Mouse (Mus musculus) MEL (cell line): Measurements from ENCODE around the gene Slc4a8. TPM values are rescaled to one million over a fixed set of nuclear protein-coding genes. Genes with fewer than 3 reads are reported as not detected.
"Not testable (repeated sequence)": the region's sequence is repeated elsewhere in the genome, so short reads cannot be mapped to it uniquely, and the experiment has no call there.

Experiments used
- DNase-seq: peaks from one replicate; pipeline ENCODE4 v3.0.0; 2011; ENCODE audit warnings: low read depth, low spot score
- H3K27ac ChIP-seq: 2 replicates; pipeline ENCODE4 v1.5.1; 2012; ENCODE audit warnings: low read depth, mild to moderate bottlenecking, control low read depth, low read length, moderate library complexity; ENCODE audit not compliant: control insufficient read depth
- H3K27me3 ChIP-seq, 2 experiments: fragments of 150-350 bp in 1 of 2; sonication (generic) in 1 of 2; 2 replicates each; pipeline ENCODE4 v1.6.1; 2012; ENCODE audit warnings: low read length in 2 of 2, mild to moderate bottlenecking in 2 of 2, improper control_type of control experiment in 1 of 2, moderate library complexity in 1 of 2; ENCODE audit not compliant: insufficient read depth in 2 of 2, control insufficient read depth in 1 of 2
- H3K36me3 ChIP-seq, 2 experiments: 2 replicates each; pipeline ENCODE4 v1.6.1; 2012 to 2014; ENCODE audit warnings: low read length in 2 of 2, improper control_type of control experiment in 1 of 2, inconsistent platforms in 1 of 2, mild to moderate bottlenecking in 1 of 2; ENCODE audit not compliant: insufficient read depth in 2 of 2, control insufficient read depth in 1 of 2
- H3K4me1 ChIP-seq, 2 experiments: fragments of 150-350 bp in 1 of 2; sonication (generic) in 1 of 2; 2 replicates each; pipeline ENCODE4 v1.6.1; 2012; ENCODE audit warnings: low read length in 2 of 2, improper control_type of control experiment in 1 of 2, mild to moderate bottlenecking in 1 of 2; ENCODE audit not compliant: insufficient read depth in 2 of 2, control insufficient read depth in 1 of 2
- H3K4me3 ChIP-seq, 2 experiments: fragments of 150-350 bp in 1 of 2; sonication (generic) in 1 of 2; 2 replicates each; pipeline ENCODE4 v1.5.1; 2012; ENCODE audit warnings: low read depth in 2 of 2, low read length in 2 of 2, mild to moderate bottlenecking in 2 of 2, moderate library complexity in 2 of 2, control low read depth in 1 of 2, improper control_type of control experiment in 1 of 2; ENCODE audit not compliant: control insufficient read depth in 1 of 2, insufficient read depth in 1 of 2
- H3K79me2 ChIP-seq: 2 replicates; pipeline ENCODE4 v1.6.1; 2012; ENCODE audit warnings: mild to moderate bottlenecking, low read length, moderate library complexity; ENCODE audit not compliant: control insufficient read depth, poor library complexity, insufficient read depth
- H3K9ac ChIP-seq: 2 replicates; pipeline ENCODE4 v1.6.1; 2012; ENCODE audit warnings: low read depth, mild to moderate bottlenecking, control low read depth, low read length, moderate library complexity; ENCODE audit not compliant: control insufficient read depth, poor library complexity, severe bottlenecking
- H3K9me3 ChIP-seq: fragments of 150-350 bp; sonication (generic); replicated peaks from 2 replicates; pipeline ENCODE4 v1.6.1; 2012; ENCODE audit warnings: mild to moderate bottlenecking, low read length, improper control_type of control experiment, moderate library complexity; ENCODE audit not compliant: insufficient read depth
- CTCF ChIP-seq, 3 experiments: IDR thresholded peaks in 2 of 3; conservative IDR thresholded peaks in 1 of 3; 2 replicates each; pipeline ENCODE4 v1.5.1; 2011 to 2012; ENCODE audit warnings: low read length in 3 of 3, low read depth in 2 of 3, mild to moderate bottlenecking in 2 of 3, improper control_type of control experiment in 1 of 3, inconsistent platforms in 1 of 3, mixed read lengths in 1 of 3, moderate library complexity in 1 of 3; ENCODE audit not compliant: control insufficient read depth in 1 of 3, insufficient read depth in 1 of 3, poor library complexity in 1 of 3, severe bottlenecking in 1 of 3
- GABPA ChIP-seq: IDR thresholded peaks from 2 replicates; pipeline ENCODE4 v1.6.1; 2012; ENCODE audit warnings: low read depth, mild to moderate bottlenecking, inconsistent platforms, low read length, improper control_type of control experiment, moderate library complexity
- GATA1 ChIP-seq: IDR thresholded peaks from 2 replicates; pipeline ENCODE4 v1.6.1; 2011; ENCODE audit warnings: low read depth, low read length, improper control_type of control experiment
- NELFE ChIP-seq: IDR thresholded peaks from 2 replicates; pipeline ENCODE4 v1.6.1; 2011; ENCODE audit warnings: low read depth, low read length, improper control_type of control experiment
- RAD21 ChIP-seq: IDR thresholded peaks from 2 replicates; pipeline ENCODE4 v1.6.1; 2011; ENCODE audit warnings: mild to moderate bottlenecking, low read depth, low read length, improper control_type of control experiment
- SIN3A ChIP-seq: IDR thresholded peaks from 2 replicates; pipeline ENCODE4 v1.6.1; 2012; ENCODE audit warnings: low read length, improper control_type of control experiment, inconsistent platforms
- SMC3 ChIP-seq: IDR thresholded peaks from 2 replicates; pipeline ENCODE4 v1.6.1; 2011; ENCODE audit warnings: low read depth, low read length, improper control_type of control experiment
- TAL1 ChIP-seq: IDR thresholded peaks from 2 replicates; pipeline ENCODE4 v1.6.1; 2012; ENCODE audit warnings: mild to moderate bottlenecking, inconsistent platforms, low read length, moderate library complexity, mixed read lengths
- TCF12 ChIP-seq: IDR thresholded peaks from 2 replicates; pipeline ENCODE4 v1.6.1; 2014; ENCODE audit warnings: low read depth, mild to moderate bottlenecking, inconsistent platforms, low read length, improper control_type of control experiment, moderate library complexity
- UBTF ChIP-seq: IDR thresholded peaks from 2 replicates; pipeline ENCODE4 v1.6.1; 2012; ENCODE audit warnings: low read depth, mild to moderate bottlenecking, inconsistent platforms, low read length, improper control_type of control experiment, moderate library complexity, borderline replicate concordance; ENCODE audit not compliant: insufficient read depth
- polyA plus RNA-seq, 2 experiments: library from polyadenylated mRNA; stranded (reverse) in 1 of 2; unstranded in 1 of 2; fragments of >175 nt in 1 of 2; fragments of >200 nt in 1 of 2; gene quantifications; 2 replicates each; pipeline versions ENCODE4 v1.2.1 to v1.2.4; 2012; ENCODE audit warnings: low replicate concordance in 2 of 2, low read depth in 1 of 2; ENCODE audit not compliant: insufficient read length in 2 of 2, insufficient read depth in 1 of 2, missing spikeins in 1 of 2
- total RNA-seq: library from RNA; depleted of rRNA; stranded (reverse); fragments of 300-350 nt; gene quantifications from 2 replicates; pipeline ENCODE4 v1.2.3, GENCODE M21; 2012

Slc4a8 gene
- total and polyA plus RNA-seq, 3 experiments: 0.35 to 2.5 TPM; not detected in 1

DNA sequence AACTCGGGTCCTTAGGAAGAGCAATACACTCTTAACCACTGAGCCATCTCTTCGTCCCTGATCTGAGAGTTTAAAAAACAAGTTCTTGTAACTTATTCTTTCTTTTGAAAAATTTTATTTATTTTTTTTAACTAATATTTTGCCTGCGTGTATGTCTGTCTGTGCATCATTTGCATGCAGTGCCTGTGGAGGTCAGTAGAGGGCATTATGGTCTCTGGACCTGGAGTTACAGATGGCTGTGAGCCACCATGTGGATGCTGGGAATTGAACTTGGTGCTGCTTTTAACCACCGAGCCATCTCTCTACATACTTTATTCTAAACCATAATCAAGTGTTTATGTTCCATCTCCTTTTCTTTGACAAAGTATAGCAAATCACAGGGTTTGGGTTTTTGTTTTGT, 11.1 kb downstream of the Slc4a8 start:
- H3K27ac ChIP-seq: no peak overlapping the region
- no peaks in the 10 kb centered on the region for H3K36me3 ChIP-seq
- peaks cover 0 to 5% of the 10 kb centered on the region in 2 experiments; a peak in 3 of 4 replicates for H3K4me1 ChIP-seq
- no peaks in the 10 kb centered on the region for H3K9me3 ChIP-seq
- DNase-seq: peak; percentile 36
- H3K4me3 ChIP-seq: no peak overlapping the region
- no peak overlapping the region for H3K9ac ChIP-seq
- TF ChIP-seq SIN3A: no peak
- TF ChIP-seq SMC3: peak; percentile 33; the same call in 1 of the 2 replicates
- TF ChIP-seq CTCF (IDR thresholded peaks at IDR 0.05 in 2 of 3, conservative IDR thresholded peaks at IDR 0.05 in 1 of 3; ENCODE audit: control insufficient read depth in 1 of 3, insufficient read depth in 1 of 3, low read depth in 2 of 3, low read length in 3 of 3, poor library complexity in 1 of 3, severe bottlenecking in 1 of 3): peak; percentile 37 to 56 (median 43)
- peak; percentile 38 for TF ChIP-seq RAD21
- no peak for TF ChIP-seq NELFE
- no peaks in the 10 kb centered on the region for H3K27me3 ChIP-seq
- no peaks in the 10 kb centered on the region for H3K79me2 ChIP-seq

DNA sequence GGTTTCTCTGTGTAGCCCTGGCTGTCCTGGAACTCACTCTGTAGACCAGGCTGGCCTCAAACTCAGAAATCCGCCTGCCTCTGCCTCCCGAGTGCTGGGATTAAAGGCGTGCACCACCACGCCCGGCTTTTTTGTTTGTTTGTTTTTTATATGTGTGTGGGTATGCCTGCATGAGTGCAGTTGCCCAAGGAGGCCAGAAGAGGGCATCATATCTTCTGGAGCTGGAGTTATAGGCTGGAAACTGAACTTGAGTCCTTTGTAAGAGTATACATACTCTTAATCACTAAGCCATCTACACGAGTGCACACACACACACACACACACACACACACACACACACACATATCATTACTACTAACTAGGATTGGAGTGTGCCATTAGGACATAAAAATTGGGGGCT, 12.3 kb downstream of the Slc4a8 start:
- DNase-seq, H3K4me1 ChIP-seq, H3K4me3 ChIP-seq, H3K27ac ChIP-seq, H3K79me2 ChIP-seq, H3K27me3 ChIP-seq, H3K9me3 ChIP-seq, H3K36me3 ChIP-seq, H3K9ac ChIP-seq: not testable (repeated sequence)
- TF ChIP-seq SMC3 (peak; percentile 16; the same call in 1 of the 2 replicates), CTCF (IDR thresholded peaks at IDR 0.05 in 2 of 3, conservative IDR thresholded peaks at IDR 0.05 in 1 of 3; ENCODE audit: control insufficient read depth in 1 of 3, insufficient read depth in 1 of 3, low read depth in 2 of 3, low read length in 3 of 3, poor library complexity in 1 of 3, severe bottlenecking in 1 of 3) (peak in 2 of 3 experiments; percentile 28 to 31; a peak in 4 of 6 replicates)

DNA sequence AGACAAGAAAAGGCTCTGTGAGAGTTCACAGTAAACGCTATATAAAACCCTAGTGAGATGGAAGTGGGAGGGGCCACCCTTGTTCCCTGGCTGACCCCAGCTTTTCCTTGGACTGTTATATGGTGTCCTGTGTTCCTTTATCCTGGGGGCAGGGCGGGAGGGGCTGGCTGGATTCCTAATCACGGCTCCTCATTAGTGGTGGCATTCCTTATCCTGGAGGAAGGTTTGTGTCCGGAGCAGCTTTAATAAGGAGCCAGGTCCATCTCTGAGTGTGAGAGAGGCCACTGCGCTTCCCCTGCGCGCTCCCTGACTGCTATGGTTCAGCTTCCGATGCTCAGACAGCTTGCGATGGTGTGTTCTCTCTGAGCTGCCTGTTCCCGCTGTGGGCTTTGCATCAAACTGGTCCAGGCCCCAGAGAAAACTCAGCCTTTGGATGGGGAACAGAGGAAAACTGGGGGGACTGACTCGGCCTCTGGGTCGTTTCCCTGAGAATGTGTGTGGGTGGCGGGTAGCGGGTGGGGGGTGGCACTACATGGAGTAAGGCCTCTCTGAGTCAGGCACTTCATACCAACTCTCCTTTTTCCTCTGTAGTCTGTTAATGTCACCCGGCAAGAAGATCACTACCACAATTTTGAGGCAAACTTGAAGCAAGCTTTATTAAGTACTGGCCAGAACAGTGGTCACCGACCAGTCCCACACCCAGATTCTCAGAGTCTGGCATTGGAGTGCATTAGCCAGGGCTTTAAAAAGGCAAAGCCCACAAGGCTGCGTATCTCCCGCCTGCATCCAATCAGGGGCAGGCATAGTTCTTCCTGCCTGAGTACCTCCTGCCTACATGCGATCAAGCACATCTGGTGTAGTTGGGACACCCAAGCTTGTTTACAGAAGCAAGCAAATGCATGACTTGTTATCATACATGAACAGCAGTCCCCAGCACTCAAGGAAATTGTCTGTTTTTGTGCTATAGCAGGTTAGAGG, 13.9 kb downstream of the Slc4a8 start:
- no peak for TF ChIP-seq SIN3A
- no peak for TF ChIP-seq GABPA
- no peak for TF ChIP-seq GATA1
- no peak for TF ChIP-seq CTCF (IDR thresholded peaks at IDR 0.05 in 2 of 3, conservative IDR thresholded peaks at IDR 0.05 in 1 of 3; ENCODE audit: control insufficient read depth in 1 of 3, insufficient read depth in 1 of 3, low read depth in 2 of 3, low read length in 3 of 3, poor library complexity in 1 of 3, severe bottlenecking in 1 of 3)
- TF ChIP-seq TAL1: peak; percentile 27; the same call in 1 of the 2 replicates
- TF ChIP-seq UBTF: no peak
- no peak for TF ChIP-seq TCF12
- H3K9ac ChIP-seq: no peak overlapping the region

More for the DNA sequence above, 13.9 kb downstream of the Slc4a8 start:
- no peak overlapping the region for H3K4me3 ChIP-seq
- H3K9me3 ChIP-seq: no peaks in the 10 kb centered on the region
- no peak overlapping the region for H3K27ac ChIP-seq
- peak; percentile 25 for DNase-seq
- H3K79me2 ChIP-seq: no peaks in the 10 kb centered on the region
- no peaks in the 10 kb centered on the region for H3K36me3 ChIP-seq
- no peaks in the 10 kb centered on the region for H3K4me1 ChIP-seq
- no peaks in the 10 kb centered on the region for H3K27me3 ChIP-seq
